Mouse (Mus musculus) neural tube, embryonic 10.5 days (tissue): ENCODE results near the gene Cyp2r1.
A peak's percentile ranks its signal among the peaks of the same experiment; 100 is the strongest.
"Not testable (repeated sequence)": the region's sequence is repeated elsewhere in the genome, so short reads cannot be mapped to it uniquely, and the experiment has no call there.

Experiments
- DNase-seq: peaks from one replicate; pipeline ENCODE4 v3.0.0-alpha.2; 2017; ENCODE audit warnings: low spot score; ENCODE audit errors: extremely low spot score

Cyp2r1 gene

DNA sequence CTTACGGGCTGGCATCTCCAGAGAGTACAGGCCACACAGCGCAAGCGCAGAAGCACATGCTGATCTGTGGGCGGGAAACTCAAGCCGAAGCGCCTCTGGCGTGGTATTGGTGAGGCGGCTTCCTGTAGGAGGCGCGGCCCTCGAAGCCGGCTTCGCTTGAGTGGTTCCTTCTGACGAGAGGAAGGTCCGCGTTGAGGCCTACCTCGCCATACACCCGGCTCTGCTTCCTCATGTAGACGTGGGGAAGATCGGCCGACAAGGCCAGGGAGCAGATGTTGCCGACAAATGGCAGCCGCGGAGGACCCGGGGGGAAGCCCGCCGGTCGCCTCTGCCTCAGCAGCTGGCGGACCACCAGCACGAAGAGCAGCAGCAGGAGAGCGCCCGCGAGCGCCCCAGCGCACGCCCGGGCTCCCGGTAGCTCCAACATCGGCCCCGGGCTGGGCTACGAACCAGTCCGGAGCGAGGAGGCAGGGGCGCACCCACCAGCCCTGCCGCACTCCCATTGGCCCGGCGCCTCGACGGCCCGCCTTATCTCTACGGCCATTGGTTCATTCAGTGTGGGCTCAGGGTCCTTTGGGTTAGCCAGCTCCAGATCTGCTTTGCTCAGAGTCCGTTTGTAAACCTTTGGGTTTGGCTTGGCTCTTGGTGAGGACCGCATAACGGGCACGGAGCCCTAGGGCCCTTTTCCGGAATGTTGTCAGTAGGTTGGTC, at the start of gene Cyp2r1:
Cyp2r1 (minus strand) TSS at position 442 of the 711 bp plus-strand sequence.
- peak; percentile 84 for DNase-seq

DNA sequence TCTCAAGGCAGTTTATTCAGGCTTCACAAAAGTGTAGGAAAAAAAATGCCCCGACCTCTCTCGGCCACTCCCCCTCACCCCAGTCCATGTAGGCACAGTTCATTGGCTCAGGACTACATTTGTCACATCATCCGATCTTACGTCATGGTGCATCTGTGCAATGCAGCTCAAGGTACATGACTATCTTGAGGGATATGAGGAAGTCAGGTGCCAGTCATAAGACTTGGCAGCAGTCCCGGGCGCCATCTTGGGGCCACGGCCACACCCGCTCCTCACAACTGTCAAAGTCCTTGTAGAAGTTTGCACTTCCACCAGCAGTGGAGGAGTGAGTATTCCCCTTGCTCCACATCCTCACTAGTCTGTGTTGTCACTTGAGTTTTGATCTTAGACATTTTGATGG, 31.6 kb upstream of the Cyp2r1 start:
- DNase-seq, result not testable (repeated sequence)

DNA sequence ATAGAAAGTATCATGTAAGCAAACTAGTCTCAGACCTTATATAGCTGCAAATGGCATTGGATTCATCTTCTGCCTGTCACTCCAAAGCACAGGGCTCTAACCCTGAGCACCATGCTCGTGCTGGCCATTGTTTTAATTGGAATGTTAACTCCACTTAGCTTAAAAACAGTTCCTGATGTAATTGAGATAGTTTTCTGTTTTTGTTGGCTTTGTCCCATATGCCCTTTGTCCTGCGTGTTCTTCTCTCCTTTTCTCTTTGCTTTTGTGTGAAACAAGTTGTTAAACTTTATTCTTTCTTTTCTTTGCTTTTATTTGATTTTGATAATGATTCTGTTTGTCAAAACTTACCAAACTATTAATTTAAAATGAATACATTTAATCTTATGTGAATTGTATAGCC, 19.7 kb upstream of the Cyp2r1 start:
- DNase-seq, result no peak

DNA sequence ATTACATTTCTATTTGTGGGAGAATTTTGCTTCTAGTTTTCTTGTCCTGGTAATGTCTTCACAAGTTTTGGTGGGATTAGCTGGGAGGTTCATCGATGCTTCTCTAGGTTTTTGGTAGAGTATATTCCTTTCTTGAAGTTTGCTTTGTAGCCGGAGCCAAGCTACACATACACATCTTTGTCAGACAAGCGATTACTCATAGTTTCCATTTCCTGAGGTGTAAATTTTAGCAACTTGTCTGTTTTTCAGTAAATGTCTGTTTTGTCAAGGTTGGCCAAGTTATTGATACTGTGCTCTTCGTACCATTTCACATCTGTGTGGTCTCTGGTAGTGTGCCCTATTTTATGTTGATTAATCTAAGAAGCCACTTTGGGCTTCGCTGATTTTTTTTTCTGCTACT, 18.4 kb upstream of the Cyp2r1 start:
- DNase-seq, result no peak

DNA sequence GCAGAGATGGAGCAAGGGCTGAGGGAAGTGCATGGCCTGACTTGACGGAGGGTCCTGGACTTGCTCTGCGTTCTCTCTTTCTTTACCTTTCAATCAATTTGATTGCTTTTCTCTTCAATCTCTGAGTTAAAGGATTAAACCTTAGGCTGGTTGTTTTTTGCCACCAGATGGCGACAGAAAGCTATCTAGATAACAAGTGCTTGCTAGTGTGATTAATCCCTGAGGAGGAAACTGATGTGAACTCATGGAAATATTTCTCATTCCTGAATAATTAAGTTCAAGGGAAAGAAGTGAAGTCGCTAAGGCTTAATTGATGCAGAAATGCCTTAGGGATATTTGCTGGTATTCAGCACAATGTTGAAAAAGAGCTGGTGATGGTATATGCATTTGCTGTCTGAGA, 17.7 kb upstream of the Cyp2r1 start:
- peak; percentile 41 for DNase-seq

DNA sequence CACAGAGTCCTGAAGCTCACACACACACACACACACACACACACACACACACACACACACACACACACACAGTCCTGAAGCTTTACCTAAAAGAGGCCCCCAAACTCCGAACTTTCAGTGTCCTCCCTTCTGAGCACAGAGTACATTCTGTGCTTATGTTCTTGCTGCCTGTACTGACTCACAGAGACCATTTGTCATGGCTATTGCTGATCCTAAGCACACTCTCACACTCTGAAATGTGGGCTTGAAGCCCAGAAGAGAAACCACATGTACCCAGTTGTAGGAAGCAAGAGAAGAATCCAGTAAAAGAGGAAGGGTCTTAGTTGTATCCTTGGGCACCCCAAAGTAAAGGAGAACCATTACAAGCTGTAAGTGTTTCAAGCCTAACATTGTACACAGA, 14.9 kb upstream of the Cyp2r1 start:
- DNase-seq, result no peak

DNA sequence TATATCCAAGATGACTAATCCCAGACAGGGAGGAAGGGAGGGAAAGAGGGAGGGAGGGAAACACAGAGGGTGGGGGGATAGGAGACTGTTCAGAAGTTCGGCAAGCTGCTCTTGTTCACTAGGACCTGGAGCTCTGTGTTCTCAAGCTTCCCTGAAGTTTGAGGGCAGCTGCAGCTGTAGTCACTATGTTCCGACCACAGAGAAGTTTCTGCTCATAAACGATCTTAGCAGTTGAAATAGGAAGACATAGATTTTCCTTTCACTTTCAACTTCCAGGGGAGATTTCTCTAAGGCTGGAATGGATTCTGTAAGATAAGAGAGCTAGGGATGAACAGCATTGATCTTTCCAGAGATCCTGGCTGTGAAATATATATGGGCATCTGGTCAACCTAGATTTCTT, 14.2 kb upstream of the Cyp2r1 start:
- DNase-seq, result no peak

DNA sequence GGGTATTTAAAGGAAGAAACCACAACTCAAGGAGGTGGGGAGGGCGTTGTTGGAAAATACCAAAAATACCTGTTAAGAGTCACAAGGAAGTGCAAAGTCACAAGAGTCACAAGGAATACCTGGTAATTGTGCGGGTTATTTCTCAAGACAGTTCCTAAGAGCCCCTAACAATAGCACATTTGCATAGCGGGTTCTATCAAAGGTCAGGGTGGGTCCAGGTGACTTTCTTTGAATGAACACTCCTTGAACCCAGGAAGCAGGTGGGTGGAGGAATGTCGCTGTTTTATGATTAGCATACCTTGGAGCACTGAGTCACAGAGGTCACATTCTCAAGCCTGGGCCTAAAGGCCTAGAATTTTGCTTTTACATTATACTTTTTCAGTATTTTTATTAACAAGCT, 11.1 kb upstream of the Cyp2r1 start:
- DNase-seq, result not testable (repeated sequence)

DNA sequence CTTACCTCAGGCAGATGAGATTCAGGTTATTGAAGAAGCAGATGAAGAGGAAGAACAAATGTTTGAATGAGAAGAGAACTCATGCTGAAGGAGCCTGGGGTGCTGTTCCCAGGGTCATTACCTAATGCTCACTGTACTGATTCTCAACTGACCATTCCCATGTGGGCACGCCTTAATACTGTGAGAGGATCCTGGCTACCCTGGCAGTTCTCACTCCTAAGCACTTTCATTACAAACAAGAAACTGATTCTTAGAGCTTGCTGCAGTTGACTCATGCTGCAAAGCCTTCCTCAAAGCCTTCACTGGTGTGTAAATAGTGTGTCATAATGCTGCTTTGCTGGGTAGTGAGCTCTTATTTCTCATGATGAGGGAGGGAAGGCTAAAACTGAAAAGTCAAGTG, 26.6 kb downstream of the Cyp2r1 start:
- no peak for DNase-seq

DNA sequence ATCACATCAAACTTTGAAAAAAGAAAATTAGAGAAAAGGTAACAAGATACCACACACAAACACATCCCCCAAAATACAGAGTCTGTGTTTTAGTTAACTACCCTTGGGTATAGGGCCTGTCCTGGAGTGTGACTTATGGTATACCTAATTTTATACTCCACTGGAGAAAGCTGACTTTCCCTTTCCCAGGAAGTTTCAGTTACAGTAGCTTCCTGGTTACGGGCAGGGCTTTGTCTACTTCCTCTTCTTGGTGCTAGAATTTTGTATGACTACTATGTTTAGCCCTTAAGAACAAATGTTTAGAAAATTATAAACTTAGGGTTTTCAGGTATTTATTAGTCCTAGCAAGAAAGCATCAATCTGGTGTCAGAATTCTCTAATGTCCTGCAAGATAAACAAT, 36.5 kb downstream of the Cyp2r1 start:
- no peak for DNase-seq

DNA sequence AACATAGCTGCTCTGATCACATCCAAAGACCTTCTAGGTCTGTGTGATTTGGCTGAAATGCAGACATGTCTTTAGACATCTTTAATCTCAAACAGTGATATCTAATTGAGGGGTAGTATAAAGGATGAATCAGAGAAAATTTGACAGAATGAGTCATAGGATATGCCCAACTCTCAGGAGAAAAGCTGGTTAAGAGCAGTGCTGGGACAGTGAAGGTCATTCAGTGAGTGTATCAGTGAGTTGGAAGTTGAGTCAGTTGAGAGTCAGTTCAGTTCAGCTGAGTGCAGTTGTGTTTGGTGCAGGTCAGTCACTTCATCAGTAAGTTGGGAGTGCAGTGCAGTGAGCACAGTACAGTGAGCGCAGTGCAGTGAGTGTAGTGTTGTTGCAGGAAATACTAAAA, 42.6 kb downstream of the Cyp2r1 start:
- DNase-seq, result no peak

DNA sequence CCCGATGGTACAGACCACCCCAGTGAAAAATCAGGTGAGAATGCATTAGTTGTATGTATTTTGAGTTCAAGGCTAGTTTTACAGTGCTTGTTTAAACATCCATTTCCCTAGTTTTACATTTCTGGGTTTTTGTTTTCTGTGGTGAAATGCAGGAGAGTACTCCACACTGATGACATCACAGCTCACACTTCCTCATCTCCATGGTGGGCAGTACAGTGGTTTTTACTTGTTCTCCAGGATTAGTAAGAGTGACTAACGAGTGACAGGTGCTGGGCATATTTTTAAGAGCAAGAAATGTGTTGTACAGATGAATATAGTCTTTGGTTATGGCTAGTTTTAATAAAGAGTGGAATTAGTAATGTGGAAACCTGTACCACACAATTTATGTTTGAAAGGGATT, 53.9 kb downstream of the Cyp2r1 start:
- no peak for DNase-seq
